Mouse (Mus musculus) heart, postnatal 0 days (tissue): ENCODE measurements around the gene Hpse2. TPM values are rescaled to one million over a fixed set of nuclear protein-coding genes. Genes with fewer than 3 reads are reported as not detected.

Experiments used
- ATAC-seq: fragments of 200-750 bp; cut with Nextera tagmentation; 2 replicates; pipeline ENCODE4 v1.8.0; 2017; ENCODE audit warnings: low read depth, moderate number of reproducible peaks, moderate library complexity; ENCODE audit not compliant: insufficient read depth
- DNase-seq: peaks from one replicate; pipeline ENCODE4 v3.0.0-alpha.2; 2016; ENCODE audit warnings: low spot score
- H3K27ac ChIP-seq: fragments of 300-500 bp; sonication (generic); 2 replicates; pipeline ENCODE4 v1.5.1; 2014; ENCODE audit warnings: low read depth, mild to moderate bottlenecking
- H3K27me3 ChIP-seq: fragments of 300-500 bp; sonication (generic); 2 replicates; pipeline ENCODE4 v1.6.1; 2014; ENCODE audit warnings: low read length, mixed read lengths; ENCODE audit not compliant: control insufficient read depth, insufficient read depth
- H3K36me3 ChIP-seq: fragments of 300-500 bp; sonication (generic); replicated peaks from 2 replicates; pipeline ENCODE4 v1.6.1; 2014; ENCODE audit warnings: low read length, mixed read lengths; ENCODE audit not compliant: control insufficient read depth, insufficient read depth
- H3K4me1 ChIP-seq: fragments of 300-500 bp; sonication (generic); 2 replicates; pipeline ENCODE4 v1.6.1; 2014; ENCODE audit warnings: antibody characterized with exemption; ENCODE audit not compliant: control insufficient read depth, insufficient read depth
- H3K4me2 ChIP-seq: fragments of 300-500 bp; sonication (generic); 2 replicates; pipeline ENCODE4 v1.6.1; 2014; ENCODE audit warnings: low read depth, mild to moderate bottlenecking, low read length, moderate library complexity
- H3K4me3 ChIP-seq: fragments of 300-500 bp; sonication (generic); 2 replicates; pipeline ENCODE4 v1.5.1; 2014; ENCODE audit warnings: low read depth, low read length
- H3K9ac ChIP-seq: fragments of 300-500 bp; sonication (generic); replicated peaks from 2 replicates; pipeline ENCODE4 v1.6.1; 2014; ENCODE audit warnings: low read depth, low read length, mixed read lengths
- H3K9me3 ChIP-seq: fragments of 300-500 bp; sonication (generic); replicated peaks from 2 replicates; pipeline ENCODE4 v1.6.1; 2016; ENCODE audit warnings: low read length; ENCODE audit not compliant: control insufficient read depth
- CTCF ChIP-seq: IDR thresholded peaks from 2 replicates; pipeline ENCODE4 v1.5.1; 2016; ENCODE audit warnings: antibody characterized with exemption, control low read depth, low read depth
- EP300 ChIP-seq: IDR thresholded peaks from 2 replicates; pipeline ENCODE4 v1.6.1; 2016; ENCODE audit warnings: antibody characterized with exemption, low read depth
- WGBS: fragments of 180-500 bp; shearing (Covaris S2); extraction: QIAGEN DNeasy Blood & Tissue Kit; methylation state at CpG from one replicate; pipeline ENCODE4 v1.1.7; 2014; 5-methylcytosine and 5-hydroxymethylcytosine counted together
- polyA plus RNA-seq: library from polyadenylated mRNA; unstranded; fragments of >200 nt; fragmentation: Nextera tagmentation; extraction: Ambion mirVana; gene quantifications from 2 replicates; pipeline ENCODE4 v1.2.1, GENCODE M21; 2015
- total RNA-seq: library from RNA; depleted of rRNA; stranded (reverse); fragments of >200 nt; gene quantifications from 2 replicates; pipeline ENCODE4 v1.2.3, GENCODE M21; 2014; ENCODE audit warnings: low replicate concordance

Hpse2 gene
- total and polyA plus RNA-seq, 2 experiments from 2014 or later = 0.45 to 0.69 TPM

DNA sequence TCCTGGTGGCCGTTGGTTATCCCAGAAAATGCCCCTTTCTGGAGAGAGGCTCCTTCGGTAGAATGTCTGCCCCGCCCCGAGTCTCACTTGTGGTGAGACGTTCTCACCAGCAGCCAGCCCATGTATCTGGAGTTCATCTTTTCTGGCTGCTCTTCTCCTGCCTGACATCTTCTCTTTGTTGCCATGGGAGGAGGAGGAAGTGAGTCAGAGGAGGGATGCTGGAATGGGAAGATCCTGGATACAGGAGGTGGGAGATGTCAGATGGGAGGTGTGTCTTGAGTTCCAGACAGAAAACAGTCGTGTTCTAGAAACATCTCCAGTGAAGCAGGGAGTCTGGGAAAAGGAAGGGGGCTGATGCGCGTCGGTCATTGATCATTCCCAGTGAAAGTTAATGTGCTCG is 578.7 kb downstream of the Hpse2 start:
- no peaks in the 10 kb centered on the region for H3K4me1 ChIP-seq
- no peaks in the 10 kb centered on the region for H3K36me3 ChIP-seq
- DNase-seq (no peak), ATAC-seq (no peak)
- H3K27ac ChIP-seq = no peak overlapping the region
- H3K4me2 ChIP-seq = no peak overlapping the region
- H3K27me3 ChIP-seq = no peaks in the 10 kb centered on the region
- WGBS = 67% methylated on average over 10 of the region's 10 CpGs
- TF ChIP-seq EP300 (no peak), CTCF (no peak)
- H3K4me3 ChIP-seq = no peak overlapping the region
- H3K9me3 ChIP-seq = no peaks in the 10 kb centered on the region
- H3K9ac ChIP-seq = no peak overlapping the region

DNA sequence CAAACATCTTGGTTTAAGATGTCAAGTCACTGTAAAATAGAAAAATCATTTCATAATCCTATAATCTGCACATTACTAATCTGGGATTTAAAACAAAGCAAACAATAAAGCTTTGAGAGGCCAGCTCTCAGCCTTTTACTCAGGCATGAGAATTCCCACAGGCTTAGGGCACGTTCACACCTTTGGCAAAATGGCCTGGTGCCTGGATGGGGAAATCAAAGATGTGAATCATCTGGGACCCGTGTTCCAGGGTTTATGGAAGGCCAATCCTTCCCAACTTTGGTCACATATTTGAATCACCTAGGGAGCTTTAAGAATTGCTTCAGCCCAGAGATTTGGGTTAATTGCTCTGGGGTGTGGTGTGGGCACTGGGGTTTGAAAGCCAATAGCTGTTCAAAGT is 590.3 kb downstream of the Hpse2 start:
- 59% methylated on average over 2 of the region's 2 CpGs for WGBS
- DNase-seq = no peak

DNA sequence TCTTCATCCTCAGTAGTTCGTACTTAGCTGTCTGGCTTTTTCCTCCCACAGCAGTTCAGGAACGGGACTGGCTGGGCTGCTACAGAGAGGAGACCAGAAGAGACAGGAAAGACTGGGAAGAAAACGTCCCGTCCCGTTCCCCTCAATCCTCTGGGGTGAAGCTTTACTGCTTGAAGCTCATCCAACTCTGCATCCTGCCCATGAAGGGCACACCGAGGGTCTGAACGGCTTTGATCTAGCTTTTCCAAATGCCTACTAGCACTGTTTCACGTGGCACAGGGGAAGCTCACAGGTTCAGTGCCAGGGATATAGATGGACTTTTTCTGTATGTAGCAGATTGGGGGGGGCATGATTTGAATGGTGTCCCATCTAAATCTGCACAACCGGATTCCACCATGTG is 592.4 kb downstream of the Hpse2 start:
- Histone ChIP-seq H3K36me3 (no peaks in the 10 kb centered on the region), H3K4me2 (peak overlapping the region; percentile 76), H3K9ac (no peak overlapping the region), H3K4me3 (no peak overlapping the region), H3K27ac (no peak overlapping the region), H3K4me1 (no peaks in the 10 kb centered on the region), H3K27me3 (0 out of 2 replicates have a peak, but pooled peaks cover 5% of the 10 kb centered on the region), H3K9me3 (no peaks in the 10 kb centered on the region)
- DNase-seq (no peak), ATAC-seq (no peak)
- TF ChIP-seq EP300 = no peak
- TF ChIP-seq CTCF = no peak
- WGBS = 28% methylated on average over 9 of the region's 9 CpGs

More for the DNA sequence above, 590.3 kb downstream of the Hpse2 start:
- H3K4me2 ChIP-seq = no peak overlapping the region
- H3K36me3 ChIP-seq = no peaks in the 10 kb centered on the region
- TF ChIP-seq CTCF = no peak
- no peak for TF ChIP-seq EP300
- 0 out of 2 replicates have a peak, but pooled peaks cover 5% of the 10 kb centered on the region for H3K27me3 ChIP-seq
- H3K4me1 ChIP-seq = no peaks in the 10 kb centered on the region
- no peak overlapping the region for H3K9ac ChIP-seq
- H3K9me3 ChIP-seq = no peaks in the 10 kb centered on the region
- no peak for ATAC-seq
- no peak overlapping the region for H3K4me3 ChIP-seq
- H3K27ac ChIP-seq = no peak overlapping the region

DNA sequence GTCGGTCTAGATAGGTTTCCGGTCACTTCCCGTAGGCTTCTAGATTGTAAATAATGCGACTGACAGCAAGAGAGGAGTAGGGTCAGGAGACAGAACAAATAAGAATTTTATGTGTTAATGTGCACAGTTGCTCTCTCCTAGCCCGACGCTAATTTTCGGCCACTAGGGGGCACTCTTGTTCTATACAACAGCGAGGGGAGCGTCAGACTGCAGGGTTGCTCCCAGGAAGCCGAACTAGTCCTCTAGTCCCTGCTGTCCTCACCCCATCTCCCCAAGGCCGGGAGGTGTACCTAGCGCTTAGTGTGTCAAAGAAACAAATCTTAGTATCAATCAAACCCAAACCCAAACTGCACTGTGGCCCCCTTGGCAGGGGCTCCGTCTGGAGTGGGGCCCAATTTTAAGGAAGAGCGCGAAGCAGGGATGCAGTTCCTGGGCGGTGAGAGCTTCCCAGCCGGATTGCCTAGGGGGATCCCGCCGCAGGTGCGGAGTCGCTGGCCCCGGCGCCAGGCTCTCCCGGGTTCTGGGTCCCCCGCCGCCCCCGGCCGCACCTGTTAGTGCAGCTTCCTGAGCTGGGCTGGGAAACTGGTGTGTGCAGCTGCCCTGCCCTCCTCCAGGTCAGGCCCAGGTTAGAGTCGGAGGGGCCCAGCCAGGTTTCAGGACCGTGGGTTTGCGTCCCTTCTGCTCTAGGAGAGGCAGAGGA is 593.1 kb downstream of the Hpse2 start:
- Histone ChIP-seq H3K4me1 (no peaks in the 10 kb centered on the region), H3K27ac (no peak overlapping the region), H3K9me3 (no peaks in the 10 kb centered on the region), H3K9ac (peak overlapping the region; percentile 27; the same call in 1 of the 2 replicates), H3K36me3 (no peaks in the 10 kb centered on the region), H3K4me3 (peak overlapping the region; percentile 42), H3K27me3 (0 out of 2 replicates have a peak, but pooled peaks cover 5% of the 10 kb centered on the region), H3K4me2 (peak overlapping the region; percentile 76)
- TF ChIP-seq CTCF (peak; percentile 95), EP300 (no peak)
- 3% methylated on average over 30 of the region's 31 CpGs for WGBS
- DNase-seq (peak; percentile 76), ATAC-seq (peak; percentile 82)

DNA sequence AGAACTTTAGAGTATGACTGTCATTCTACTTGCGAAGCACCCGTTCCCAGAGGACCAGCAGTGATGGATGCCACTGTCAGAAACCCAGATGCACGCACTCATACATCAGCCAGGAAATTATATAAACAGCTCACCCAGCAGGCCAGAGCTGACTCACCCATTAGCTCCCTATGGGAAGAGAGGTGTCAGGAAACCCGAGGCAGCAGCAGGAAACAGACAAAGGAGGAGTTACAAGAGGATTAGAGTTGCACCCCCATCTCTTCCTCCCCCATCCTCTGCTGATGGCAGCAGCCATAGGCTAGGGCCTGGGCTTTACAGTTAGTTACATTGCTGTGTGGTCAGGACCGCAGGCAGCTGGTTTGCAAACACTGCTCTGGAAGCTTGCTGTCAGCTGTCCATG is 599.8 kb downstream of the Hpse2 start:
- DNase-seq (peak; percentile 29), ATAC-seq (peak; percentile 41; the same call in 1 of the 2 replicates)
- Histone ChIP-seq H3K27ac (no peak overlapping the region), H3K9ac (no peak overlapping the region), H3K4me2 (no peak overlapping the region), H3K4me1 (no peaks in the 10 kb centered on the region), H3K36me3 (no peaks in the 10 kb centered on the region), H3K27me3 (no peaks in the 10 kb centered on the region), H3K9me3 (no peaks in the 10 kb centered on the region), H3K4me3 (no peak overlapping the region)
- WGBS = 29% methylated on average over 5 of the region's 5 CpGs
- TF ChIP-seq CTCF (no peak), EP300 (no peak)
